Mouse (Mus musculus) kidney, adult 2 months (tissue): ENCODE measurements around the gene Dtnbp1. TPM values are rescaled to one million over a fixed set of nuclear protein-coding genes. Genes with fewer than 3 reads are reported as not detected.

ENCODE experiments used
- DNase-seq: peaks from one replicate; pipeline ENCODE4 v3.0.0; 2021
- H3K27ac ChIP-seq: fragments of 200-500 bp; 2 replicates; pipeline ENCODE4 v1.5.1; 2012; ENCODE audit warnings: low read depth, low read length, control low read depth, inconsistent platforms; ENCODE audit not compliant: insufficient read depth
- H3K27me3 ChIP-seq: fragments of 200-500 bp; replicated peaks from 2 replicates; pipeline ENCODE4 v1.6.1; 2012; ENCODE audit warnings: mild to moderate bottlenecking, moderate library complexity, low read length, inconsistent platforms; ENCODE audit not compliant: control insufficient read depth, insufficient read depth
- H3K36me3 ChIP-seq: fragments of 200-500 bp; 2 replicates; pipeline ENCODE4 v1.6.1; 2012; ENCODE audit warnings: mild to moderate bottlenecking, moderate library complexity, low read length, inconsistent platforms; ENCODE audit not compliant: control insufficient read depth, insufficient read depth
- H3K4me1 ChIP-seq: fragments of 200-500 bp; 2 replicates; pipeline ENCODE4 v1.6.1; 2011; ENCODE audit warnings: low read length; ENCODE audit not compliant: control insufficient read depth, insufficient read depth
- H3K4me3 ChIP-seq: fragments of 200-500 bp; 2 replicates; pipeline ENCODE4 v1.5.1; 2011; ENCODE audit warnings: mild to moderate bottlenecking, low read depth, low read length, control low read depth; ENCODE audit not compliant: insufficient read depth
- CTCF ChIP-seq: fragments of 200-500 bp; conservative IDR thresholded peaks from 2 replicates; pipeline ENCODE4 v1.5.1; 2011; ENCODE audit warnings: low read depth, mild to moderate bottlenecking, control low read depth, low read length, moderate library complexity, mixed read lengths; ENCODE audit not compliant: insufficient read depth, insufficient read length
- POLR2A ChIP-seq: fragments of 200-500 bp; IDR thresholded peaks from one replicate; pipeline ENCODE4 v1.6.1; 2011; ENCODE audit warnings: low read depth, low read length, control low read depth
- WGBS: fragments of 180-500 bp; shearing (Covaris S2); methylation state at CpG from one replicate; pipeline ENCODE4 v1.1.7; 2018; 5-methylcytosine and 5-hydroxymethylcytosine counted together
- polyA plus RNA-seq: library from polyadenylated mRNA; depleted of rRNA; stranded (reverse); fragments of >200 nt; gene quantifications from 2 replicates; pipeline ENCODE4 v1.2.3, GENCODE M21; 2012

Gene Dtnbp1
- polyA plus RNA-seq, 1 experiment = 149 TPM

- Histone ChIP-seq H3K4me3 (no peak overlapping the region), H3K4me1 (0 out of 2 replicates have a peak, but pooled peaks cover 2% of the 10 kb centered on the region), H3K36me3 (no peaks in the 10 kb centered on the region), H3K27me3 (no peaks in the 10 kb centered on the region), H3K27ac (no peak overlapping the region)
- 79% methylated on average over 20 of the region's 20 CpGs for WGBS
- TF ChIP-seq POLR2A = no peak
- TF ChIP-seq CTCF = no peak
- no peak for DNase-seq
Observed at GRCm38 (mm10) chr13:45023356-45024150, 21.6 kb upstream of the Dtnbp1 start.

- Histone ChIP-seq H3K4me3 (no peak overlapping the region), H3K4me1 (no peaks in the 10 kb centered on the region), H3K27me3 (no peaks in the 10 kb centered on the region), H3K36me3 (no peaks in the 10 kb centered on the region), H3K27ac (no peak overlapping the region)
- DNase-seq = peak; percentile 61
- TF ChIP-seq CTCF (peak; percentile 76), POLR2A (no peak)
- WGBS = 78% methylated on average over 7 of the region's 7 CpGs
Observed at GRCm38 (mm10) chr13:45008150-45008549, 6.2 kb upstream of the Dtnbp1 start.

- no peaks in the 10 kb centered on the region for H3K4me1 ChIP-seq
- no peak overlapping the region for H3K27ac ChIP-seq
- DNase-seq = no peak
- 55% methylated on average over 6 of the region's 6 CpGs for WGBS
- H3K36me3 ChIP-seq = no peaks in the 10 kb centered on the region
- H3K4me3 ChIP-seq = no peak overlapping the region
- TF ChIP-seq CTCF = no peak
- no peak for TF ChIP-seq POLR2A
- H3K27me3 ChIP-seq = no peaks in the 10 kb centered on the region
Observed at GRCm38 (mm10) chr13:45007726-45008125, 5.8 kb upstream of the Dtnbp1 start.

GRCm38 (mm10) chr13:45006483-45006882, 4.5 kb upstream of the Dtnbp1 start:
- WGBS = 78% methylated on average over 5 of the region's 5 CpGs
- no peak for DNase-seq
- H3K27me3 ChIP-seq = no peaks in the 10 kb centered on the region
- no peak overlapping the region for H3K27ac ChIP-seq
- TF ChIP-seq CTCF = peak; percentile 38
- no peak for TF ChIP-seq POLR2A
- peaks cover 5% of the 10 kb centered on the region; the same call in 1 of the 2 replicates for H3K4me1 ChIP-seq
- H3K36me3 ChIP-seq = no peaks in the 10 kb centered on the region
- H3K4me3 ChIP-seq = no peak overlapping the region

GRCm38 (mm10) chr13:45005861-45006260, 3.9 kb upstream of the Dtnbp1 start:
- 48% methylated on average over 7 of the region's 7 CpGs for WGBS
- no peaks in the 10 kb centered on the region for H3K36me3 ChIP-seq
- no peak for TF ChIP-seq CTCF
- TF ChIP-seq POLR2A = no peak
- no peak overlapping the region for H3K4me3 ChIP-seq
- peaks cover 5% of the 10 kb centered on the region; the same call in 1 of the 2 replicates for H3K4me1 ChIP-seq
- no peaks in the 10 kb centered on the region for H3K27me3 ChIP-seq
- H3K27ac ChIP-seq = no peak overlapping the region
- peak; percentile 80 for DNase-seq

- 69% methylated on average over 5 of the region's 5 CpGs for WGBS
- Histone ChIP-seq H3K27me3 (no peaks in the 10 kb centered on the region), H3K4me3 (no peak overlapping the region), H3K27ac (no peak overlapping the region), H3K36me3 (no peaks in the 10 kb centered on the region), H3K4me1 (peaks cover 7% of the 10 kb centered on the region; the same call in 1 of the 2 replicates)
- TF ChIP-seq POLR2A (no peak), CTCF (no peak)
- no peak for DNase-seq
Observed at GRCm38 (mm10) chr13:45004987-45005592, 3.1 kb upstream of the Dtnbp1 start.

GRCm38 (mm10) chr13:45003026-45003425, 1.1 kb upstream of the Dtnbp1 start:
- H3K36me3 ChIP-seq = no peaks in the 10 kb centered on the region
- WGBS = 68% methylated on average over 5 of the region's 5 CpGs
- no peak overlapping the region for H3K4me3 ChIP-seq
- no peak for TF ChIP-seq POLR2A
- no peak for TF ChIP-seq CTCF
- DNase-seq = no peak
- peaks cover 8% of the 10 kb centered on the region; the same call in 1 of the 2 replicates for H3K4me1 ChIP-seq
- no peak overlapping the region for H3K27ac ChIP-seq
- no peaks in the 10 kb centered on the region for H3K27me3 ChIP-seq
